Comparison of ENCODE assay signal across 15 mouse cellular contexts in genomic region chr5:28117251-28117880, GRCm38 (mm10). TPM values are rescaled to one million over a fixed set of nuclear protein-coding genes. Genes with fewer than 3 reads are reported as not detected.
DNase-seq lines count a peak whose midpoint lies in the region; ATAC-seq and TF ChIP-seq lines count a peak whose summit lies in the region.
"Had no signal": no experiment of that assay in that cellular context is flagged by ENCODE, and none has a peak within 500 bp of the region (broad histone marks: within the 10 kb centered on the region; RNA-seq: fewer than 3 reads in every experiment).

No protein-coding gene starts in this region.

- intact Hi-C loops in gastrocnemius, postnatal 36 days (cut with DNase I): no loop called here

- H3K36me3 ChIP-seq in forebrain, embryonic 11.5 days (ENCODE audit: control insufficient read depth, insufficient read depth, low read length): no peaks in the 10 kb centered on the region
- no peaks in the 10 kb centered on the region for H3K36me3 ChIP-seq in forebrain, embryonic 10.5 days (replicated peaks)
- H3K36me3 ChIP-seq in E14TG2a.4 (ENCODE audit: insufficient read depth, low read length): no peaks in the 10 kb centered on the region
- H3K36me3 ChIP-seq in hindbrain, embryonic 11.5 days (ENCODE audit: control insufficient read depth, insufficient read depth, low read length): no peaks in the 10 kb centered on the region
- no peaks in the 10 kb centered on the region for H3K36me3 ChIP-seq in midbrain, embryonic 10.5 days
- H3K36me3 ChIP-seq: neural tube, embryonic 13.5 days had no signal

- no peak overlapping the region for H3K9ac ChIP-seq in forebrain, embryonic 11.5 days (ENCODE audit: low read length)
- H3K9ac ChIP-seq in hindbrain, embryonic 11.5 days (ENCODE audit: low read depth, low read length): no peak overlapping the region
- H3K9ac ChIP-seq: neural tube, embryonic 13.5 days had no signal

- peak; percentile 41 for DNase-seq in forebrain, embryonic 11.5 days (ENCODE audit: low spot score)
- no peak for DNase-seq in forebrain, embryonic 10.5 days (ENCODE audit: extremely low spot score, low spot score)
- DNase-seq in hindbrain, embryonic 11.5 days (ENCODE audit: low spot score): peak; percentile 33
- DNase-seq in midbrain, embryonic 10.5 days (ENCODE audit: low spot score): peak; percentile 28
- DNase-seq in urinary bladder, postnatal 14 days (ENCODE audit: low spot score): no peak
- DNase-seq in gastrocnemius, postnatal 36 days: no peak
- DNase-seq in thymus, postnatal 4 days: no peak
- DNase-seq: layer of hippocampus, postnatal 36 days; retina, postnatal 1 day had no signal

- no peak overlapping the region for H3K4me2 ChIP-seq in forebrain, embryonic 11.5 days (ENCODE audit: low read depth, low read length, severe bottlenecking)
- peak overlapping the region; percentile 32; the same call in 1 of the 2 replicates for H3K4me2 ChIP-seq in hindbrain, embryonic 11.5 days (replicated peaks; ENCODE audit: low read depth, low read length)

- no peak overlapping the region for H3K4me3 ChIP-seq in forebrain, embryonic 11.5 days (ENCODE audit: low read depth, low read length)
- H3K4me3 ChIP-seq in forebrain, embryonic 10.5 days: no peak overlapping the region
- peak overlapping the region; percentile 75 for H3K4me3 ChIP-seq in E14TG2a.4 (replicated peaks; ENCODE audit: low read length)
- no peak overlapping the region; the same call in 1 of the 2 replicates for H3K4me3 ChIP-seq in hindbrain, embryonic 11.5 days (ENCODE audit: low read depth, low read length)
- peak overlapping the region; percentile 58 for H3K4me3 ChIP-seq in midbrain, embryonic 10.5 days

- H3K27ac ChIP-seq in forebrain, embryonic 11.5 days (ENCODE audit: low read depth, low read length): no peak overlapping the region
- no peak overlapping the region for H3K27ac ChIP-seq in forebrain, embryonic 10.5 days
- no peak overlapping the region for H3K27ac ChIP-seq in hindbrain, embryonic 11.5 days (ENCODE audit: low read depth, low read length)
- H3K27ac ChIP-seq in midbrain, embryonic 10.5 days (replicated peaks): peak overlapping the region; percentile 84
- H3K27ac ChIP-seq: neural tube, embryonic 13.5 days had no signal

- ATAC-seq in forebrain, embryonic 11.5 days (replicated peaks; ENCODE audit: low FRiP score): no peak
- no peak for ATAC-seq in hindbrain, embryonic 11.5 days (ENCODE audit: low FRiP score)
- ATAC-seq: forebrain, embryonic 16.5 days had no signal

- 0 out of 2 replicates have a peak, but pooled peaks cover 5% of the 10 kb centered on the region for H3K4me1 ChIP-seq in forebrain, embryonic 11.5 days (replicated peaks; ENCODE audit: control insufficient read depth, insufficient read depth, low read length)
- peaks cover 17% of the 10 kb centered on the region for H3K4me1 ChIP-seq in forebrain, embryonic 10.5 days
- peaks cover 16% of the 10 kb centered on the region for H3K4me1 ChIP-seq in E14TG2a.4 (replicated peaks; ENCODE audit: low read depth, low read length)
- H3K4me1 ChIP-seq in hindbrain, embryonic 11.5 days (replicated peaks; ENCODE audit: control insufficient read depth, insufficient read depth, low read length): no peaks in the 10 kb centered on the region
- peaks cover 40% of the 10 kb centered on the region for H3K4me1 ChIP-seq in midbrain, embryonic 10.5 days

- no peaks in the 10 kb centered on the region for H3K9me3 ChIP-seq in forebrain, embryonic 11.5 days (ENCODE audit: control insufficient read depth, low read length)
- no peaks in the 10 kb centered on the region for H3K9me3 ChIP-seq in forebrain, embryonic 10.5 days
- no peaks in the 10 kb centered on the region for H3K9me3 ChIP-seq in E14TG2a.4 (ENCODE audit: low read length)
- no peaks in the 10 kb centered on the region for H3K9me3 ChIP-seq in hindbrain, embryonic 11.5 days (ENCODE audit: control insufficient read depth, low read length)
- H3K9me3 ChIP-seq in midbrain, embryonic 10.5 days (replicated peaks): no peaks in the 10 kb centered on the region
- H3K9me3 ChIP-seq: neural tube, embryonic 13.5 days had no signal

- TF ChIP-seq CTCF in E14TG2a.4 (conservative IDR thresholded peaks at IDR 0.05; ENCODE audit: low read length): no peak

- under 1% methylated on average over 13 of the region's 13 CpGs for WGBS in forebrain, embryonic 11.5 days
- WGBS in forebrain, embryonic 10.5 days: 1% methylated on average over 13 of the region's 13 CpGs
- 4% methylated on average over 13 of the region's 13 CpGs for WGBS in hindbrain, embryonic 11.5 days
- 2% methylated on average over 13 of the region's 13 CpGs for WGBS in midbrain, embryonic 10.5 days

- peaks cover 55% of the 10 kb centered on the region for H3K27me3 ChIP-seq in forebrain, embryonic 11.5 days (ENCODE audit: control insufficient read depth, insufficient read depth, low read length)
- peaks cover 86% of the 10 kb centered on the region for H3K27me3 ChIP-seq in forebrain, embryonic 10.5 days (ENCODE audit: poor library complexity, severe bottlenecking)
- peaks cover 80% of the 10 kb centered on the region for H3K27me3 ChIP-seq in E14TG2a.4 (ENCODE audit: insufficient read depth, low read length)
- H3K27me3 ChIP-seq in hindbrain, embryonic 11.5 days (ENCODE audit: control insufficient read depth, insufficient read depth, low read length): peaks cover 48% of the 10 kb centered on the region
- peaks cover 77% of the 10 kb centered on the region for H3K27me3 ChIP-seq in midbrain, embryonic 10.5 days (ENCODE audit: low read depth, poor library complexity, severe bottlenecking)

RNA-seq across cellular contexts. Expression of gene Insig1, which starts 46.2 kb away (rescaled TPM):
- polyA plus RNA-seq in forebrain, embryonic 11.5 days (2014; fragmentation: Nextera tagmentation; extraction: Ambion mirVana): 102 and 103 TPM in 2 replicates
- polyA plus RNA-seq in forebrain, embryonic 10.5 days (2016; fragmentation: Nextera tagmentation; extraction: Ambion mirVana): 94.2 and 104 TPM in 2 replicates
- 118 and 128 TPM in 2 replicates for polyA plus RNA-seq in hindbrain, embryonic 11.5 days (2014; fragmentation: Nextera tagmentation; extraction: Ambion mirVana)
- polyA plus RNA-seq in midbrain, embryonic 10.5 days (2016; fragmentation: Nextera tagmentation; extraction: Ambion mirVana): 107 and 125 TPM in 2 replicates
- 10 to 100 TPM in 1 of 2 experiments, 1 to 10 TPM in 1; 7.4 to 11.1 TPM for total RNA-seq in gastrocnemius, postnatal 36 days (2021)

RNA-seq across cellular contexts. Expression of gene En2, which starts 48.1 kb away (rescaled TPM):
- polyA plus RNA-seq in forebrain, embryonic 11.5 days (2014; fragmentation: Nextera tagmentation; extraction: Ambion mirVana): not detected in 2 replicates
- not detected in 2 replicates for polyA plus RNA-seq in forebrain, embryonic 10.5 days (2016; fragmentation: Nextera tagmentation; extraction: Ambion mirVana)
- polyA plus RNA-seq in hindbrain, embryonic 11.5 days (2014; fragmentation: Nextera tagmentation; extraction: Ambion mirVana): 1.1 and 1.2 TPM in 2 replicates
- polyA plus RNA-seq in midbrain, embryonic 10.5 days (2016; fragmentation: Nextera tagmentation; extraction: Ambion mirVana): 0.84 and 1.1 TPM in 2 replicates
- under 1 TPM; 0.23 to 0.30 TPM for total RNA-seq in gastrocnemius, postnatal 36 days (2021)
- total RNA-seq: MEL had no signal
- polyA plus RNA-seq: embryonic facial prominence, embryonic 14.5 days; forebrain, embryonic 16.5 days; liver, embryonic 11.5 days; neural tube, embryonic 13.5 days had no signal

Comparison
In these comparisons a context has a peak if more than half of its experiments do, and no peak if none do; other contexts are left out.
1. DNase-seq: peak in forebrain, embryonic 11.5 days (single experiment), hindbrain, embryonic 11.5 days (single experiment) and midbrain, embryonic 10.5 days (single experiment); none in forebrain, embryonic 10.5 days (single experiment), urinary bladder, postnatal 14 days (single experiment), gastrocnemius, postnatal 36 days (0 of 2) and thymus, postnatal 4 days (single experiment).
2. H3K4me3 ChIP-seq: peak in E14TG2a.4 (single experiment) and midbrain, embryonic 10.5 days (single experiment); none in forebrain, embryonic 11.5 days (single experiment), forebrain, embryonic 10.5 days (single experiment) and hindbrain, embryonic 11.5 days (single experiment).